Mouse (Mus musculus): Measurements from ENCODE around the gene Zfp747.
"Not testable (repeated sequence)": the region's sequence is repeated elsewhere in the genome, so short reads cannot be mapped to it uniquely, and the experiment has no call there.

DNA sequence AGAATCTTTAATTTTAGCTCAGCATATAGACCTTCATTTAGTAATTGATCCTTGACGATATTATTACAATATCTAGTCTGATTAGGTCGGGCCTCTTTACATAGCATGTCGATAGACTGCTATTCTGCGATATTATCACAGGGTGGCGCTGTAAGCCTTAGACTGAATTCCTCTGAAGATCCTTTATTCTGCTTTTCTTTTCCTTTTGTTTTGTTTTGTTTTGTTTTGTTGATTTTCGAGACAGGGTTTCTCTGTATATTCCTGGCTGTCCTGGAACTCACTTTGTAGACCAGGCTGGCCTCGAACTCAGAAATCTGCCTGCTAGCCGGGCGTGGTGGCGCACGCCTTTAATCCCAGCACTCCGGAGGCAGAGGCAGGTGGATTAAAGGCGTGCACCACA is 13.4 kb downstream of the Zfp747 start:
- TF ChIP-seq CTCF (IDR thresholded peaks at IDR 0.05; ENCODE audit: extremely low read depth, insufficient read length, insufficient replicate concordance, low read depth, low read length): peak; percentile 33; the same call in 1 of the 2 replicates
- not testable (repeated sequence) for TF ChIP-seq POLR2A (IDR thresholded peaks at IDR 0.05; ENCODE audit: low read depth, low read length)
